Mouse (Mus musculus): Measurements from ENCODE around the gene Zfp729b. TPM values are rescaled to one million over a fixed set of nuclear protein-coding genes. Genes with fewer than 3 reads are reported as not detected.

The Zfp729b gene
- total RNA-seq (2021), result 1 to 10 TPM; 6.7 to 7.0 TPM
- long read RNA-seq, experiment 1, full-length matches to known transcripts, result 1 of 1 reads
- long read RNA-seq, experiment 1, partial matches to known transcripts, result 0 of 1 reads
- long read RNA-seq, experiment 1, other reads (novel, unspliced or antisense), result 0 of 1 reads
- long read RNA-seq, experiment 2, full-length matches to known transcripts, result 3 of 3 reads
- long read RNA-seq, experiment 2, partial matches to known transcripts, result 0 of 3 reads
- long read RNA-seq, experiment 2, other reads (novel, unspliced or antisense), result 0 of 3 reads

DNA sequence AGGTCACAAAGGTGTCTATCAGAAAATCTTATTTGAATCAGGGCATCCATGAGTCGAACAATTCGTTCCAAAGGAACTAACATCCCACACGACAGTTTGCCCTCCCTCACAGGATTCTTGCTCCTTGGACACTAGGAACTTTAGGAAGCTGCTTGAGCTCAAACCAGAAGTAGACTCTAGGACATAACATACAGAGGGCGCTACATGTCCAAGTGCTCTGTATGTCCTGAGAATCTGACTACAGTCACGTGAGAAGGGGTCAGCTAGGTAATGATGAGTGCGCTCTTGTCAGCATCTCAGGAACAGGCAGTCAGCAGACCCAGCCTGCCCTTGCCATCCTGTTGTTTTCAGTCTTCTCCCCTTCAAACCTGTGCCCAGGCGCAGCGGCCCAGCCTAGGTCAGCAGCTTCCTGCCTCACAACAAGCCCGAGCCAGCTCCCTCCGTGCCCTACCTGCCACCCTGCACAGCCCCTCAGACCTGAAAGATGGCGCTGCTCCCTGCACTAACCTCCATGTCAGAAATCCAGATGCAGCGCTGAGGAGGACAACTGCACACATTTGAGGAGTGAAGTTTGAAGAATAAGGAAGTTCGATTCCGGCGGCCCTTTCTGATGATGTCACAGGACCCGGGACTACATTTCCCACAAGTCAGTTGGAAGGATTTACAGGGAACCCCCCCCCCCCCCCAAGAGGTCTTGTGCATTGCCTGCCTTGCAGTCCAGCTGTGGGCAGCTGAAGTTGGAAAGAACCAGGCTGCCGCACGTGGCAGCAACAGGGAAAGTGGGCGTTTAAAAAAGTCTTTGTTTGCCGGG lies at the start of gene Zfp729b:
TSS of gene Zfp729b (minus strand) at position 642 of the 811 bp plus-strand sequence.
- DNase-seq (ENCODE audit: low spot score in 2 of 2), result peak; percentile 88 to 90

DNA sequence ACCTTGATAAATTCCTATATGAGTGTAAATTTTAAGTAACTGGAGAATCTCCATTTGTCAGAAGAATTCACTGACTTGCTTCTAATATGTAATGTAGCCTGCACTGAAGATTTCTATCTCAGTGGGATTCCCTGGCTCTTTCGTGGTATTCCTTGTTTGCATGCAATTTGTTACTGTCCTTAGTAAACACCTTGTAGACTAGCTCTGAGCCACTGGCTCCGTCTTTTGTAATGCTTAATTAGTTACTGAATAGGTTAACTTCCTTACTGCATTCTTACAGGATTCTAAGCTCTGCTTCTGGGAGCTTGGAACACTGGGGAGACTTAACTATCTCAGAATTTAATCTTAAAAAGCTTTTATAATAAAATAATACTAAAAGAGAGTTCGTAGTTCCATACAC lies 43.0 kb upstream of the Zfp729b start:
- DNase-seq (ENCODE audit: low spot score in 2 of 2), result no peak

DNA sequence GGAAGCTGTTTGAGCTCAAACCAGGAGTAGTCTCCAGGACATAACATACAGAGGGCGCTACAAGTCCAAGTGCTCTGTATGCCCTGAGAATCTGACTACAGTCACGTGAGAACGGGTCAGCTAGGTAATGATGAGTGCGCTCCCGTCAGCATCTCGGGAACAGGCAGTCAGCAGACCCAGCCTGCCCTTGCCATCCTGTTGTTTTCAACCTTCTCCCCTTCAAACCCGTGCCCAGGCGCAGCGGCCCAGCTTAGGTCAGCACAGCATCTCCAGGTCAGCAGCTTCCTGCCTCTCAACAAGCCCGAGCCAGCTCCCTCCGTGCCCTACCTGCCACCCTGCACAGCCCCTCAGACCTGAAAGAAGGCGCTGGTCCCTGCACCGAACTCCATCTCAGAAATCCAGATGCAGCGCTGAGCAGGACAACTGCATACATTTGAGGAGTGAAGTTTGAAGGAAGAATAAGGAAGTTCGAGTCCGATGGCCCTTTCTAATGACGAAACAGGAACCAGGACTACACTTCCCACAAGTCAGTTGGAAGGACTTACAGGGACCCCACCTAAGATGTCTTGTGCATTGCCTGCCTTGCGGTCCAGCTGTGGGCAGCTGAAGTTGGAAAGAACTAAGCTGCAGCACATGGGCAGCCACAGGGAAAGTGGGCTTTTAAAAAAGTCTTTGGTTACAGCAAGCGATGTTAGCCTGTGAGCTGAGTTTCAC lies 27.9 kb upstream of the Zfp729b start, which contains the start of the genes Gm49345 and Zfp729a:
TSS of gene Gm49345 (minus strand) at position 476 of the 714 bp plus-strand sequence.
TSS of gene Zfp729a (minus strand) at position 498 of the 714 bp plus-strand sequence.
- peak; percentile 72 for DNase-seq (ENCODE audit: low spot score in 2 of 2)

DNA sequence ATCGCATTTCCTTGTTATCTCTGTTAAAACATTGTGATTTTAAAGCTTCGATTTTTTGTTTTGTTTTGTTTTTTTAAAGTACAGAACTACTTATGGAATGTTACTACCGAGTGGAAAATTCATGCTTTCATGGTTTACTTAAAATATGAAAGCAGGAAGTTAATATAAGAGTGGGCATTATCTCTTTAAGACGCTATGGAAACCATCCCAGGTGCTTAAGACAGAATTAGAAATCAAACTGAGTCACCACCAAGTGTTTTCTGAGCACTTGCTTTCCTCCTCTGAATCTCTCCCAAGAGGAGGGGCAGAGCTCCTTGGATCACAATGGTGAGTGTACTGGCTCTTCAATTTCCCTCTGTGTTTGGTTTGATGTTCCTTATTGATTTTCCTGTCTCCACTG lies 601 bp upstream of the Zfp729b start:
- no peak for DNase-seq (ENCODE audit: low spot score in 2 of 2)

DNA sequence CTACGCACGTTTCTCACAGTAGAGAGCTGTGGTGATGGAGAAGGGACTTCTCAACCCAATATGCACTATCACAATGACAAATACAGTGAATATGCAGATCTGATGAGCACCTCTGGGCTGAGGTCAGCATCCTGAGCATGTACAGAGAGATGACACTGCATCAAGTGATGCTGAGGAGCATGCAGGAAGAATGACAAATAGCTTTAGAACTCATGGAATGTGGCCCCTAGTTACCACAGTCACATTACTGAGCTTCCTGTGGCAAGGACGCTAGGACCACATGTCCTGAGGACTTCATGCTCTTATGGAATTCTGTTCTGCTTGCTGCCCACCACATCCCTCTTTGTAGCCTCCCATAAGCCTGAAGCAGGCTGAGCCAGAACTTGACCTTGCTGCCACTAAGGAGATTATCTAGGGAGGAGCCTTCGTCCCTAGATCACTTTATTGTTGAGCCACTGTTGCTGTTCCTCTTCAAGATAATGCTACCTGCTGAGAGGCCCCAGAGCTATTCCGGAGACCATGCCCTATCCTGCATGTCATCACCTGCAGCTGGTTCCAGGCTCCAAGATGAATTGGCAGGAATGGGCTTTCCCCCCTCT lies 36.8 kb downstream of the Zfp729b start:
- no peak for DNase-seq (ENCODE audit: low spot score in 2 of 2)

DNA sequence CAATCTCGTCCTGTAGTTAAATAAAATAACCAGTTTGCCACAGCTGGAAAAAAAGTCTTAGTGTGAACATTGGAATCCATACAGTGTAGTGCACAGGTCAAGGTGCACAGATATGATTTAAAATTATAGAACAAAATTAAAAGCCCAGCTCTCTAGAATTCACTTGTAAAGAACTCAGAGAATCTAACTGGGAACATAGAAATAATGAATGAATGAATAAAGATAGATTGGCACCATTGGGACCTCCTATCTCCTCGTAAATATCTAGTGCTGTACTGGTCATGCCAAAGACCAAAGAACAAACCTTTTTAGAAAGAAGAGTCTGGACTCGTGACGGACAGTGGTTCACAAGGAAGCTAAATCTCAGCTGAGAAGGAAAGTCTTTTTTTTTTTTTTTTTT lies 55.8 kb downstream of the Zfp729b start, which contains the start of gene Zfp748:
TSS of gene Zfp748 (minus strand) at position 101 of the 400 bp plus-strand sequence.
- no peak for DNase-seq (ENCODE audit: low spot score in 2 of 2)

DNA sequence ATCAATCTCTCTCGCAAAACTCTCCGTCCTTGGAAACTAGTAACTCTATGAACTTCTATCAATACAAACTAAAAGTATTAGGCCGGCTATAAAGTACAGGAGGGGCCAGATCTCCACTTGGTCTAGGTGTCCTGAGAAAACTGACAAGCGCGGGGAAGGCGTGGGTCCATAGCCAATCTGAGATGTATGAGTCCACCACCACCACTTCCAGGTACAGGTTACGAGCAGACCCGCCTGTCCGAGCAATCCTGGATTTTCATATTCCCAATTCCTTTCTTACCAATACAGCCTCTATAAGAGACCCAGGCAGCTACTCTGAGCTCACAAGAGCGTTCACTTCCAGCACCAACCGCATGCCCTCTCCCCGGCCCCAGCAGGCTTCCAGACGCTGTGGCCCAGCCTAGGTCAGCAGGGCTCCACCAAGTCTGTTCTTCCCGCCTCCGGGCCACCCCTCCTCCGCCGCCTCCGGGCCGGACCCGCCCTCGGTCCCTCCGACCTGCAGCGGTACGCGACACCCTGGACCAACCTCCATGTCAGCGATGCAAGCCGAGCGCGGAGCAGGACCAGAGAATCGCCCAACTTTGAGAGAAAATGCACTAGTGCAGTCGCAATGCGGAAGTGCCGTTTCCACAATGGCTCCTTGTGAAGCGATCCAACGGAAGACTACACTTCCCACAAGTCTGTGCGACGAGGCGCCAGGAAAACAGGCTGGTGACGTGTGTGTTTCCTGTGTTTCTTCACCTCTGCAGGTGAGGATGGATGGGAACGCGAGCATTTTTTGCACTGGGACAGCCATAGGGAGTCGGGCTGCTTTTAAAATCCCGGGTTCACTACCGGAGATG lies 56.8 kb downstream of the Zfp729b start:
- DNase-seq (ENCODE audit: low spot score in 2 of 2), result peak; percentile 64 to 74

DNA sequence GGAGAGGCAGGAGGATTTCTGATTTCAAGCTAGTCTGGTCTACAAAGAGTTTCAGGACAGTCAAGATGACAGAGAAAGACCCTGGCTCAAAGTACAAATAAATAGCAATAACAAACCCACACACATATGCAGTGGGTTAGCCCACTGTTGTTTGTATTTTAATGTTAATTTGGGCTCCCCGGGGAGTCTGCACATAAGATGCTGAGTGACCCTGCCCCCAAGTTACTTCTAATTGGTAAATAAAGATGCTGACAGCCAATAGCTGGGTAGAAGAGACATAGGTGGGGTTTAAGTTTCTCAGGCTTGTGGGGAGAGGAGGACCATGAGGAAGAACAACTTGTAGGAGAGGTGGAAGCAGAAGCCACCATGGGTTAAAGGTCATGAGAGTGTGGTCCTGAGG lies 63.6 kb downstream of the Zfp729b start:
- no peak for DNase-seq (ENCODE audit: low spot score in 2 of 2)

Other genes with a start within 250 kb of the Zfp729b start
- 1 to 10 TPM; 1.8 to 1.9 TPM for gene Gm28044, start 249.2 kb downstream of the Zfp729b start, total RNA-seq (2021)
- gene Zfp953, start 249.1 kb downstream of the Zfp729b start, total RNA-seq (2021), result 1 to 10 TPM; 1.7 to 2.6 TPM
- gene Gm28041, start 234.0 kb downstream of the Zfp729b start, total RNA-seq (2021), result 1 to 10 TPM; 1.3 to 2.1 TPM
- gene Zfp456, start 233.9 kb downstream of the Zfp729b start, total RNA-seq (2021), result 1 to 10 TPM; 1.2 TPM
- gene Zfp429, start 209.9 kb downstream of the Zfp729b start, total RNA-seq (2021), result 1 to 10 TPM; 4.0 to 4.3 TPM
- 1 to 10 TPM in 1 of 2 experiments, under 1 TPM in 1; 0.99 to 1.5 TPM for gene Zfp459, start 188.3 kb downstream of the Zfp729b start, total RNA-seq (2021)
- gene Zfp874a, start 158.1 kb downstream of the Zfp729b start, total RNA-seq (2021), result 10 to 100 TPM; 16.0 to 20.6 TPM
- 10 to 100 TPM; 18.0 to 22.0 TPM for gene Zfp874b, start 125.4 kb downstream of the Zfp729b start, total RNA-seq (2021)
- gene Zfp58, start 109.2 kb downstream of the Zfp729b start, total RNA-seq (2021), result 1 to 10 TPM; 7.5 to 7.9 TPM
- gene Gm26965, start 83.6 kb downstream of the Zfp729b start, total RNA-seq (2021), result under 1 TPM in 1 of 2 experiments, not detected in 1; 0.60 TPM
- 10 to 100 TPM; 19.0 to 20.1 TPM for gene Zfp87, start 83.5 kb downstream of the Zfp729b start, total RNA-seq (2021)
- gene Zfp748, start 55.9 kb downstream of the Zfp729b start, total RNA-seq (2021), result 1 to 10 TPM; 8.2 to 8.8 TPM
- gene Gm49345, start 28.1 kb upstream of the Zfp729b start, total RNA-seq (2021), result not detected
- gene Zfp729a, start 28.1 kb upstream of the Zfp729b start, total RNA-seq (2021), result 1 to 10 TPM; 5.2 to 7.4 TPM
- gene Zfp738, start 77.4 kb upstream of the Zfp729b start, total RNA-seq (2021), result 1 to 10 TPM; 7.9 to 8.1 TPM
- gene Zfp65, start 119.5 kb upstream of the Zfp729b start, total RNA-seq (2021), result 10 to 100 TPM; 12.2 to 12.7 TPM
- gene Zfp85, start 145.5 kb upstream of the Zfp729b start, total RNA-seq (2021), result 1 to 10 TPM; 4.0 to 5.3 TPM
- 1 to 10 TPM; 1.8 to 2.5 TPM for gene Zfp493, start 170.0 kb upstream of the Zfp729b start, total RNA-seq (2021)
- 1 to 10 TPM; 3.5 to 4.2 TPM for gene Zfp273, start 204.0 kb upstream of the Zfp729b start, total RNA-seq (2021)
- gene Gm10037, start 221.4 kb upstream of the Zfp729b start, total RNA-seq (2021), result 1 to 10 TPM; 2.0 to 2.8 TPM